Mouse (Mus musculus) kidney, adult 2 months (tissue): Measurements from ENCODE around the gene Pik3r2.

Experiments
- CTCF ChIP-seq: fragments of 200-500 bp; conservative IDR thresholded peaks from 2 replicates; pipeline ENCODE4 v1.5.1; 2011; ENCODE audit warnings: low read depth, mild to moderate bottlenecking, control low read depth, low read length, moderate library complexity, mixed read lengths; ENCODE audit not compliant: insufficient read depth, insufficient read length
- POLR2A ChIP-seq: fragments of 200-500 bp; IDR thresholded peaks from one replicate; pipeline ENCODE4 v1.6.1; 2011; ENCODE audit warnings: low read depth, low read length, control low read depth

- no peak for TF ChIP-seq CTCF
- no peak for TF ChIP-seq POLR2A
These were observed 12.5 kb downstream of the Pik3r2 start for GRCm38 (mm10) chr8:70764026-70764425.
